Mouse (Mus musculus) stomach, embryonic 16.5 days (tissue): ENCODE data around the gene Dock2. TPM values are rescaled to one million over a fixed set of nuclear protein-coding genes. Genes with fewer than 3 reads are reported as not detected.

Experiments
- ATAC-seq: fragments of 200-750 bp; cut with Nextera tagmentation; 2 replicates; pipeline ENCODE4 v1.8.0; 2017; ENCODE audit warnings: moderate number of reproducible peaks, moderate TSS enrichment; ENCODE audit not compliant: insufficient read depth, low FRiP score
- H3K27ac ChIP-seq: fragments of 300-500 bp; sonication (generic); 2 replicates; pipeline ENCODE4 v1.5.1; 2014; ENCODE audit warnings: low read length
- H3K27me3 ChIP-seq: fragments of 300-500 bp; sonication (generic); 2 replicates; pipeline ENCODE4 v1.6.1; 2014; ENCODE audit warnings: low read length, control low read depth, mixed read lengths; ENCODE audit not compliant: control insufficient read depth, insufficient read depth
- H3K36me3 ChIP-seq: fragments of 300-500 bp; sonication (generic); 2 replicates; pipeline ENCODE4 v1.6.1; 2014; ENCODE audit warnings: low read length; ENCODE audit not compliant: control insufficient read depth, insufficient read depth
- H3K4me1 ChIP-seq: fragments of 300-500 bp; sonication (generic); 2 replicates; pipeline ENCODE4 v1.6.1; 2014; ENCODE audit warnings: low read length, control low read depth, mixed read lengths; ENCODE audit not compliant: control insufficient read depth, insufficient read depth
- H3K4me2 ChIP-seq: fragments of 300-500 bp; sonication (generic); 2 replicates; pipeline ENCODE4 v1.6.1; 2014; ENCODE audit warnings: low read depth, low read length, mixed read lengths
- H3K4me3 ChIP-seq: fragments of 300-500 bp; sonication (generic); replicated peaks from 2 replicates; pipeline ENCODE4 v1.5.1; 2014; ENCODE audit warnings: mild to moderate bottlenecking, low read length
- H3K9ac ChIP-seq: fragments of 300-500 bp; sonication (generic); 2 replicates; pipeline ENCODE4 v1.6.1; 2014; ENCODE audit warnings: low read length
- H3K9me3 ChIP-seq: fragments of 300-500 bp; sonication (generic); replicated peaks from 2 replicates; pipeline ENCODE4 v1.6.1; 2016; ENCODE audit warnings: low read length, control low read depth; ENCODE audit not compliant: control insufficient read depth
- WGBS: fragments of 180-500 bp; shearing (Covaris S2); extraction: QIAGEN DNeasy Blood & Tissue Kit; methylation state at CpG from one replicate; pipeline ENCODE4 v1.1.7; 2014; 5-methylcytosine and 5-hydroxymethylcytosine counted together
- polyA plus RNA-seq: library from polyadenylated mRNA; unstranded; fragments of >200 nt; fragmentation: Nextera tagmentation; extraction: Ambion mirVana; gene quantifications from 2 replicates; pipeline ENCODE4 v1.2.1, GENCODE M21; 2015

Gene Dock2
- polyA plus RNA-seq, 1 experiment from 2014 or later: 2.9 TPM

DNA sequence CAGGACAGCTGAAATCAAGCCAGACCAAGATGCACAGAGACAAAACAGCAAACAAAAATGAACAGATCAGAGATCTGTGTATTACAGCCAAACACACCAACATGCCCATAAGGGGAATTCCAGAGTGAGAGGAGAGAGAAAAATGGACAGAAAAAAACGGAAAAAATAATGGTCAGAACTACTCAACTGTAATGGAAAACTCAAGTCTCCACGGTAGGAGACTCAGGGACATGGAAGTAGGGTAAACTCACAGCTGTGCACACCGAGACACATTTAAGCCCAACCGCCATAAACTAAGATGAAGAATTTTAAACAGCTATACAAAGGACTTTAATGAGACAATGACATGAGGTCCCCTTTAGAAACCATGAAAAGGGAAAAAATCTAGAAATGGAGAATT, 24.1 kb downstream of the Dock2 start:
- no peaks in the 10 kb centered on the region for H3K27me3 ChIP-seq
- no peak overlapping the region for H3K4me3 ChIP-seq
- no peak overlapping the region for H3K9ac ChIP-seq
- no peaks in the 10 kb centered on the region for H3K36me3 ChIP-seq
- no peaks in the 10 kb centered on the region for H3K4me1 ChIP-seq
- ATAC-seq: no peak
- no peaks in the 10 kb centered on the region for H3K9me3 ChIP-seq
- no peak overlapping the region for H3K4me2 ChIP-seq
- WGBS: 67% methylated on average over 4 of the region's 4 CpGs
- H3K27ac ChIP-seq: no peak overlapping the region

- Histone ChIP-seq H3K9me3 (no peaks in the 10 kb centered on the region), H3K4me2 (no peak overlapping the region), H3K4me3 (no peak overlapping the region), H3K27ac (no peak overlapping the region), H3K36me3 (no peaks in the 10 kb centered on the region), H3K9ac (no peak overlapping the region), H3K27me3 (no peaks in the 10 kb centered on the region), H3K4me1 (no peaks in the 10 kb centered on the region)
- no peak for ATAC-seq
- 65% methylated on average over 1 of the region's 1 CpGs for WGBS
These were observed 42.6 kb downstream of the Dock2 start for GRCm38 (mm10) chr11:34741081-34741480.

DNA sequence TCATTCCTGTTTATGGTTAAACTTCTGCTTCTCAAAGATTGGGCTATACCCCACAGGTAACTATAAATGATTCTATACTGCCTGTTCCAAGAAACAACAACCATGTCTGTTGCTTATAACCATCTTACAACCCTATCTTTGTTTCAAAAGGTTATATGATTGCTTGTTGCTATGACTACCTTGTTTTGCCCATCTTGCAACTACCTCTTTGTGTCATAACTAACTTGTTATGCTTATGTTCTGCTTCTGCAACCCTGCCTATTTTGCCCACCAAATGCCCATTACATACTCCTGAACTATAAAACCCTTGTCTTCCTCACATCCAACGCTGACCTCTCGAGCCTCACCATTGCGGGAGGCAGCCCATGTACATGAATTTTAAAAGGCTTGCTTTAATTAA, 43.9 kb downstream of the Dock2 start:
- Histone ChIP-seq H3K27me3 (no peaks in the 10 kb centered on the region), H3K36me3 (no peaks in the 10 kb centered on the region), H3K4me3 (no peak overlapping the region), H3K4me2 (no peak overlapping the region), H3K4me1 (no peaks in the 10 kb centered on the region), H3K9me3 (no peaks in the 10 kb centered on the region), H3K9ac (no peak overlapping the region), H3K27ac (no peak overlapping the region)
- ATAC-seq: no peak
- 96% methylated on average over 3 of the region's 3 CpGs for WGBS

DNA sequence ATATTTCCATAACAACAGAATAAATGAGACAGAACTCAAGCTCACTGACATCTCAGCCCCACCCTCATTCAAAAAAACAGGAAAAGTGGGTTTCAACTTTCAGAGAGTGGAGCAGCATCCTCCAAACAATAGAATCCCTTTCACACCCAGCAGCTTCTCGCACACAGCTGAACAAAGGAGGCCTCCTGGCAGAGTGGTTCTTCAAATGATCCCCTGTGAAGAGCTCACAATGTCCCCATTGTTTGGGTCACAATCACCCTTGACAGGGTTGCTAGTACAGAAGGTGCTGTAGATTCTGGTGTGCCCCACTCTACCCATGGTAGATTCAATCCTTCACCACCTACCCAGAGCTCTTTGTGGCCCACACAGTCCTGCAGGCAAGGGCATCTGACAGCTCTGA, 44.7 kb downstream of the Dock2 start:
- Histone ChIP-seq H3K4me1 (no peaks in the 10 kb centered on the region), H3K36me3 (no peaks in the 10 kb centered on the region), H3K9me3 (no peaks in the 10 kb centered on the region), H3K9ac (no peak overlapping the region), H3K4me2 (no peak overlapping the region), H3K27me3 (no peaks in the 10 kb centered on the region), H3K4me3 (no peak overlapping the region), H3K27ac (no peak overlapping the region)
- WGBS: 42% methylated on average over 1 of the region's 1 CpGs
- ATAC-seq: no peak

DNA sequence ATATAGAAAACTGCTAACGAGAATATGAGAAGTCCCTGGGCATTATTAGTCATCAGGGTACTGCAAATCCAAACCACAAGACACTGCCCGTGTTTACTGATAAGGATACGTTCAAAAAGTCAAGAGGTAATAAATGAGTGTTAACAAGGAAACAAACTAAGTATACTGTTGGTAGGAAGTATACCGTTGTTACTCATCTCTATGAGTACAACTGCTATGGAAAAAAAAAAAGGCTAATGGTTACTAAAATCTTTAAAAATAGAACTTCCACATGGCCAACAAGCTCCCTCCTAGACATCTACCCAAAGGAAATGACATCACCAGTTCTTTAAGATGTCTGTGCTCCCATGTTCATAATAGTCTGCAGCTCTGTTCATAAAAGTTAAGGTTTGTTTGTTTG, 46.5 kb downstream of the Dock2 start:
- Histone ChIP-seq H3K4me3 (no peak overlapping the region), H3K9me3 (no peaks in the 10 kb centered on the region), H3K27me3 (no peaks in the 10 kb centered on the region), H3K36me3 (no peaks in the 10 kb centered on the region), H3K27ac (no peak overlapping the region), H3K9ac (no peak overlapping the region), H3K4me1 (no peaks in the 10 kb centered on the region), H3K4me2 (no peak overlapping the region)
- 55% methylated on average over 4 of the region's 4 CpGs for WGBS
- no peak for ATAC-seq

- no peak overlapping the region for H3K4me2 ChIP-seq
- H3K36me3 ChIP-seq: no peaks in the 10 kb centered on the region
- H3K4me1 ChIP-seq: no peaks in the 10 kb centered on the region
- no peak overlapping the region for H3K4me3 ChIP-seq
- no peak overlapping the region for H3K27ac ChIP-seq
- no peak overlapping the region for H3K9ac ChIP-seq
- H3K27me3 ChIP-seq: no peaks in the 10 kb centered on the region
- WGBS: 48% methylated on average over 3 of the region's 3 CpGs
- ATAC-seq: no peak
- no peaks in the 10 kb centered on the region for H3K9me3 ChIP-seq
These were observed 49.7 kb downstream of the Dock2 start for GRCm38 (mm10) chr11:34734033-34734432.

DNA sequence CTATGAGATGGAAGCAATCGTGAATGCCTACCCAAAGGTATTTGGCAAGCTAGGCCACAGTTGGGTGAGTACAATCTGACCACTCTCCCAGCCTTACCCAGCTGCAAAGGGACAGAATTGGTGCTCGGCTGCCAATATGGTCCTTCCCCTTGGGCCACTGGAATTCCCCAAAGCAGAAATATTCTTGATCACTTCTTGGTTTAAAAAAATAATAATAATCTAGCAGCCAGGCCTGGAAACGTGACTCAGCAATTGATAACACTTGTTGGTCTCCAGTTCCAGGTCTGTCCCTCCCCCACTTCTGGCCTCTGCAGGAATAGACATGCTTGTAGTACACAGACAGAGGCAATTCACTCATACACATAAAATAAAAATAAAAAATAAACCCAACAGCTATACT, 56.2 kb downstream of the Dock2 start:
- no peak overlapping the region for H3K4me3 ChIP-seq
- no peak overlapping the region for H3K27ac ChIP-seq
- no peaks in the 10 kb centered on the region for H3K36me3 ChIP-seq
- WGBS: 69% methylated on average over 3 of the region's 3 CpGs
- H3K9me3 ChIP-seq: no peaks in the 10 kb centered on the region
- no peak overlapping the region for H3K4me2 ChIP-seq
- H3K4me1 ChIP-seq: no peaks in the 10 kb centered on the region
- no peak overlapping the region for H3K9ac ChIP-seq
- ATAC-seq: no peak
- no peaks in the 10 kb centered on the region for H3K27me3 ChIP-seq

DNA sequence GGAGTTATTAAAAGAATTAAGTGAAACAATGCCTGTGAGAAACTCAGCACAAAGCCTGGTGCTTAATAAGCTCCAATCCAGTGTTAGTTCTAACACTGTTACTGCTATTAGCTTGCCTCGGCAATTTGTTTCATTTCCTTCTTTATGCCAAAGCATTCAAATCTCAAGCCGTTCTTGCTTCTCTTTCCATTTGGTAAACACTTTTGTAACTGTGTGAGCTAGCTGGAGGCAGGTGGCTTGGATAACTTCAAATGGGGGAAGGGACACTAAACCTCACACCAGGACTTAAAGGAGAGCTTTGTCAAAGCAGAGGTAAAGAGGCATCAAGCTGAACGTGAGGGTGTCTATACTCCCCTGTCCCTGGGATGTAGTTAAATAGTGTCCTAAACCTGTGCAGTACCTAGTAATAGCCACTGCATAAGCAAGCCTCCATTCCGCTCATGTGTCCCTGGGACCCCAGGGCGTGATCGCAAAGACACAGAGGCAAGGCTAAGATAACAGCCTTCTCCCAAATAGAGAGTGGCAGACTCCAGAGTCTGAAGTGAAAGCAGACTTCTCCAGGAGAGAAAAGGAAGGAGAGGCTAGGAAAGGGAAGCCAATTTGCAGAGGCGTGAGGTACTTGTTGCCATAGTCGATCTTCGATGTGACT, 56.9 kb downstream of the Dock2 start:
- no peak overlapping the region for H3K9ac ChIP-seq
- H3K27me3 ChIP-seq: no peaks in the 10 kb centered on the region
- no peaks in the 10 kb centered on the region for H3K36me3 ChIP-seq
- WGBS: 80% methylated on average over 9 of the region's 9 CpGs
- H3K9me3 ChIP-seq: no peaks in the 10 kb centered on the region
- no peak overlapping the region for H3K27ac ChIP-seq
- H3K4me1 ChIP-seq: no peaks in the 10 kb centered on the region
- H3K4me3 ChIP-seq: no peak overlapping the region
- no peak for ATAC-seq
- H3K4me2 ChIP-seq: no peak overlapping the region

DNA sequence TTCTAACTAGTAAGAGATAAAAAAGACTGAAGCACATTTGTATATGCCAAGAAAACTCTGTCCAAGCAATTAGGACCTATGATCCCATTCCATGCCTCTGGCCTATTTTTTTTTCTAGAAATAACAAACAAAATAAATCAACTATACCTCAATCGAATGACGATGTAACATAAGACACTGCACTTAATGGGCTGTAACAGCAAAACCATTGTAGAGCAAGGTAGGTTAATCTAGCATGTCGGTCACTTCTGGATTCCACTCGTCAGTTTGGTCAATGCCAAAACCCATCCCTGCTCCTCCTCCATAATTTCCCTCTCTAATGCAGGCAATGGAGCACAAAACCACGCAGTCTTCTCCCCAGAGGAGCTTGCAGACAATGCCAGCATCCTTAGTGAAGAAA, 70.3 kb downstream of the Dock2 start:
- Histone ChIP-seq H3K4me3 (no peak overlapping the region), H3K27me3 (no peaks in the 10 kb centered on the region), H3K27ac (no peak overlapping the region), H3K4me2 (no peak overlapping the region), H3K9me3 (no peaks in the 10 kb centered on the region), H3K4me1 (no peaks in the 10 kb centered on the region), H3K9ac (no peak overlapping the region), H3K36me3 (no peaks in the 10 kb centered on the region)
- 77% methylated on average over 5 of the region's 5 CpGs for WGBS
- ATAC-seq: no peak

DNA sequence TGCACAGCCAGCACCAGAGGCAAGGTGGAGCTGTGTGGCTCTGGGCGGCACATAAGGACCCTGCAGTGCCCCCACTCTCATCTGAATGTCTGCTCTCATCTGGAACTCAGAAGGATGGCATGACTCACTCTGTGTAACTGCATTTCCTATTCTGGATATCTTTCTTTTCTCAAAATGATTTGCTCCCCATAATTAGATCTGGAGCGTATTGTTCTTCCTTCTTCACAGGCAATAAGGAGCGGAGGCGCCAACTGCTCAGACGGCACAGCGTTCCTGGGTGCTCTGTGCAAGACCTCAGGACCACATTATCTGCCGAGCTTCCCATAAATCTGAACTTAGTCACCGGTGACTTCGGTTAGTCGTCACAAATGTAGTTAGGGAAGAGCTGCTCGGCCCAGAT, 75.4 kb downstream of the Dock2 start:
- no peaks in the 10 kb centered on the region for H3K36me3 ChIP-seq
- no peak overlapping the region for H3K9ac ChIP-seq
- no peaks in the 10 kb centered on the region for H3K4me1 ChIP-seq
- no peak overlapping the region for H3K4me3 ChIP-seq
- no peak for ATAC-seq
- no peak overlapping the region for H3K4me2 ChIP-seq
- no peaks in the 10 kb centered on the region for H3K9me3 ChIP-seq
- H3K27ac ChIP-seq: no peak overlapping the region
- WGBS: 83% methylated on average over 11 of the region's 11 CpGs
- H3K27me3 ChIP-seq: no peaks in the 10 kb centered on the region
